Mouse (Mus musculus) hindbrain, embryonic 14.5 days (tissue): ENCODE measurements around the gene Bud13. TPM values are rescaled to one million over a fixed set of nuclear protein-coding genes. Genes with fewer than 3 reads are reported as not detected.

Source experiments
- ATAC-seq: fragments of 200-750 bp; cut with Nextera tagmentation; 2 replicates; pipeline ENCODE4 v1.8.0; 2017; ENCODE audit warnings: moderate number of reproducible peaks, mild to moderate bottlenecking, moderate TSS enrichment, moderate library complexity; ENCODE audit not compliant: low FRiP score
- DNase-seq: peaks from one replicate; pipeline ENCODE4 v3.0.0-alpha.2; 2015; ENCODE audit warnings: low spot score
- H3K27ac ChIP-seq: fragments of 300-500 bp; sonication (generic); 2 replicates; pipeline ENCODE4 v1.5.1; 2014; ENCODE audit warnings: mild to moderate bottlenecking, moderate library complexity
- H3K27me3 ChIP-seq: fragments of 300-500 bp; sonication (generic); 2 replicates; pipeline ENCODE4 v1.6.1; 2014; ENCODE audit warnings: mild to moderate bottlenecking, low read length, mixed read lengths; ENCODE audit not compliant: control insufficient read depth, insufficient read depth
- H3K36me3 ChIP-seq: fragments of 300-500 bp; sonication (generic); replicated peaks from 2 replicates; pipeline ENCODE4 v1.6.1; 2014; ENCODE audit not compliant: control insufficient read depth, insufficient read depth
- H3K4me1 ChIP-seq: fragments of 300-500 bp; sonication (generic); replicated peaks from 2 replicates; pipeline ENCODE4 v1.6.1; 2014; ENCODE audit warnings: antibody characterized with exemption, low read length, mixed read lengths; ENCODE audit not compliant: control insufficient read depth, insufficient read depth
- H3K4me2 ChIP-seq: fragments of 300-500 bp; sonication (generic); replicated peaks from 2 replicates; pipeline ENCODE4 v1.6.1; 2014; ENCODE audit warnings: mild to moderate bottlenecking, moderate library complexity
- H3K4me3 ChIP-seq: fragments of 300-500 bp; sonication (generic); replicated peaks from 2 replicates; pipeline ENCODE4 v1.5.1; 2014; ENCODE audit warnings: mild to moderate bottlenecking, low read length
- H3K9ac ChIP-seq: fragments of 300-500 bp; sonication (generic); 2 replicates; pipeline ENCODE4 v1.6.1; 2014
- H3K9me3 ChIP-seq: fragments of 300-500 bp; sonication (generic); 2 replicates; pipeline ENCODE4 v1.6.1; 2016; ENCODE audit warnings: low read length; ENCODE audit not compliant: control insufficient read depth
- WGBS: fragments of 180-500 bp; shearing (Covaris S2); extraction: QIAGEN DNeasy Blood & Tissue Kit; methylation state at CpG from one replicate; pipeline ENCODE4 v1.1.7; 2014; 5-methylcytosine and 5-hydroxymethylcytosine counted together
- polyA plus RNA-seq: library from polyadenylated mRNA; unstranded; fragments of >200 nt; fragmentation: Nextera tagmentation; extraction: Ambion mirVana; gene quantifications from 2 replicates; pipeline ENCODE4 v1.2.1, GENCODE M21; 2014

Gene Bud13
- 15.1 and 16.0 TPM in 2 replicates for polyA plus RNA-seq

- Histone ChIP-seq H3K4me3 (peak within 1 kb of the TSS; percentile 88), H3K9ac (peak within 1 kb of the TSS; percentile 83), H3K4me2 (peak within 1 kb of the TSS; percentile 64), H3K36me3 (peaks cover 60% of the 10 kb centered on the region), H3K9me3 (no peaks in the 10 kb centered on the region), H3K27ac (peak within 1 kb of the TSS; percentile 78), H3K4me1 (peaks cover 8% of the 10 kb centered on the region), H3K27me3 (no peaks in the 10 kb centered on the region)
- under 1% methylated on average over 55 of the region's 55 CpGs for WGBS
- DNase-seq (peak; percentile 92), ATAC-seq (peak; percentile 92)
These were observed at the start of gene Bud13 for GRCm38 (mm10) chr9:46282631-46283436. Gene Bud13, plus strand, starts transcription at chr9:46283008.

GRCm38 (mm10) chr9:46235196-46235595 lies 47.6 kb upstream of the Bud13 start:
- Histone ChIP-seq H3K36me3 (no peaks in the 10 kb centered on the region), H3K4me1 (peaks cover 7% of the 10 kb centered on the region; the same call in 1 of the 2 replicates), H3K4me3 (no peak overlapping the region), H3K9me3 (no peaks in the 10 kb centered on the region), H3K27ac (no peak overlapping the region), H3K27me3 (no peaks in the 10 kb centered on the region), H3K4me2 (no peak overlapping the region), H3K9ac (no peak overlapping the region)
- no peak for ATAC-seq
- DNase-seq = no peak
- WGBS = 90% methylated on average over 6 of the region's 6 CpGs

GRCm38 (mm10) chr9:46235596-46235648 lies 47.4 kb upstream of the Bud13 start, which contains the start of gene Apoc3:
Gene Apoc3, minus strand, starts transcription at chr9:46235636.
- ATAC-seq (no peak), DNase-seq (no peak)
- peaks cover 5% of the 10 kb centered on the region; the same call in 1 of the 2 replicates for H3K4me1 ChIP-seq
- H3K4me3 ChIP-seq = no peak within 1 kb of the TSS
- no peaks in the 10 kb centered on the region for H3K36me3 ChIP-seq
- H3K9ac ChIP-seq = no peak within 1 kb of the TSS
- H3K9me3 ChIP-seq = no peaks in the 10 kb centered on the region
- no peak within 1 kb of the TSS for H3K27ac ChIP-seq
- H3K27me3 ChIP-seq = no peaks in the 10 kb centered on the region
- H3K4me2 ChIP-seq = no peak within 1 kb of the TSS

GRCm38 (mm10) chr9:46235649-46236048 lies 47.2 kb upstream of the Bud13 start:
- DNase-seq (no peak), ATAC-seq (no peak)
- no peak overlapping the region for H3K4me2 ChIP-seq
- no peaks in the 10 kb centered on the region for H3K27me3 ChIP-seq
- H3K9me3 ChIP-seq = no peaks in the 10 kb centered on the region
- no peak overlapping the region for H3K4me3 ChIP-seq
- no peak overlapping the region for H3K9ac ChIP-seq
- H3K27ac ChIP-seq = no peak overlapping the region
- H3K4me1 ChIP-seq = peaks cover 3% of the 10 kb centered on the region; the same call in 1 of the 2 replicates
- 69% methylated on average over 4 of the region's 4 CpGs for WGBS
- H3K36me3 ChIP-seq = no peaks in the 10 kb centered on the region

GRCm38 (mm10) chr9:46238850-46239249 lies 44.0 kb upstream of the Bud13 start:
- no peaks in the 10 kb centered on the region for H3K9me3 ChIP-seq
- ATAC-seq = no peak
- no peak overlapping the region for H3K27ac ChIP-seq
- no peaks in the 10 kb centered on the region for H3K27me3 ChIP-seq
- H3K4me3 ChIP-seq = no peak overlapping the region
- DNase-seq = no peak
- H3K9ac ChIP-seq = no peak overlapping the region
- H3K4me1 ChIP-seq = no peaks in the 10 kb centered on the region
- no peak overlapping the region for H3K4me2 ChIP-seq
- 92% methylated on average over 7 of the region's 7 CpGs for WGBS
- no peaks in the 10 kb centered on the region for H3K36me3 ChIP-seq

- H3K9me3 ChIP-seq = no peaks in the 10 kb centered on the region
- no peak within 1 kb of the TSS for H3K9ac ChIP-seq
- no peaks in the 10 kb centered on the region for H3K36me3 ChIP-seq
- ATAC-seq (no peak), DNase-seq (no peak)
- H3K4me2 ChIP-seq = no peak within 1 kb of the TSS
- WGBS = 72% methylated on average over 7 of the region's 7 CpGs
- no peaks in the 10 kb centered on the region for H3K27me3 ChIP-seq
- H3K4me3 ChIP-seq = no peak within 1 kb of the TSS
- H3K4me1 ChIP-seq = no peaks in the 10 kb centered on the region
- H3K27ac ChIP-seq = no peak within 1 kb of the TSS
These were observed 42.2 kb upstream of the Bud13 start, which contains the start of gene Apoa4 for GRCm38 (mm10) chr9:46240526-46241153. Gene Apoa4, plus strand, starts transcription at chr9:46240696.

GRCm38 (mm10) chr9:46241818-46242217 lies 41.0 kb upstream of the Bud13 start:
- Histone ChIP-seq H3K9me3 (no peaks in the 10 kb centered on the region), H3K27ac (no peak overlapping the region), H3K36me3 (no peaks in the 10 kb centered on the region), H3K4me1 (no peaks in the 10 kb centered on the region), H3K27me3 (no peaks in the 10 kb centered on the region), H3K4me3 (no peak overlapping the region), H3K4me2 (no peak overlapping the region), H3K9ac (no peak overlapping the region)
- WGBS = 75% methylated on average over 2 of the region's 2 CpGs
- no peak for DNase-seq
- no peak for ATAC-seq

- H3K9ac ChIP-seq = no peak overlapping the region
- DNase-seq = no peak
- WGBS = 58% methylated on average over 4 of the region's 4 CpGs
- no peak overlapping the region for H3K27ac ChIP-seq
- no peaks in the 10 kb centered on the region for H3K9me3 ChIP-seq
- no peak overlapping the region for H3K4me3 ChIP-seq
- no peaks in the 10 kb centered on the region for H3K4me1 ChIP-seq
- ATAC-seq = no peak
- no peaks in the 10 kb centered on the region for H3K36me3 ChIP-seq
- no peak overlapping the region for H3K4me2 ChIP-seq
- H3K27me3 ChIP-seq = no peaks in the 10 kb centered on the region
These were observed 39.7 kb upstream of the Bud13 start for GRCm38 (mm10) chr9:46243122-46243521.

- no peaks in the 10 kb centered on the region for H3K27me3 ChIP-seq
- H3K9ac ChIP-seq = no peak overlapping the region
- no peak for DNase-seq
- WGBS = 65% methylated on average over 8 of the region's 8 CpGs
- H3K4me1 ChIP-seq = no peaks in the 10 kb centered on the region
- no peak overlapping the region for H3K27ac ChIP-seq
- no peak for ATAC-seq
- H3K4me3 ChIP-seq = no peak overlapping the region
- H3K9me3 ChIP-seq = no peaks in the 10 kb centered on the region
- no peak overlapping the region for H3K4me2 ChIP-seq
- H3K36me3 ChIP-seq = no peaks in the 10 kb centered on the region
These were observed 39.2 kb upstream of the Bud13 start for GRCm38 (mm10) chr9:46243584-46243983.
